Mouse (Mus musculus) CH12.LX (cell line): ENCODE results near the gene Vps11. TPM values are rescaled to one million over a fixed set of nuclear protein-coding genes. Genes with fewer than 3 reads are reported as not detected.

Experiments
- DNase-seq: peaks from one replicate; pipeline ENCODE4 v3.0.0-alpha.2; 2013; ENCODE audit errors: extremely low read depth
- H3K27ac ChIP-seq: 2 replicates; pipeline ENCODE4 v1.5.1; 2012; ENCODE audit warnings: low read depth, mild to moderate bottlenecking, control low read depth, moderate library complexity; ENCODE audit not compliant: insufficient read depth
- H3K27me3 ChIP-seq: replicated peaks from 2 replicates; pipeline ENCODE3; 2012; ENCODE audit warnings: inconsistent platforms
- H3K36me3 ChIP-seq, 2 experiments: replicated peaks in 1 of 2; 2 replicates each; pipeline versions ENCODE3 to v1.6.1; 2012; ENCODE audit warnings: inconsistent platforms in 1 of 2, low read length in 1 of 2, mild to moderate bottlenecking in 1 of 2, mixed read lengths in 1 of 2, moderate library complexity in 1 of 2; ENCODE audit not compliant: control insufficient read depth in 1 of 2, insufficient read depth in 1 of 2
- H3K4me1 ChIP-seq, 2 experiments: 2 replicates each; pipeline ENCODE4 v1.6.1; 2012; ENCODE audit warnings: inconsistent platforms in 1 of 2, moderate library complexity in 1 of 2; ENCODE audit not compliant: insufficient read depth in 2 of 2, control insufficient read depth in 1 of 2
- H3K4me2 ChIP-seq: 2 replicates; pipeline ENCODE4 v1.6.1; 2012; ENCODE audit warnings: low read depth, mild to moderate bottlenecking, control low read depth; ENCODE audit not compliant: poor library complexity, insufficient read depth, severe bottlenecking
- H3K4me3 ChIP-seq, 3 experiments: fragments of 150-350 bp in 1 of 3; sonication (generic) in 1 of 3; replicated peaks in 1 of 3; 2 replicates each; pipeline versions ENCODE3 to v1.5.1; 2011 to 2012; ENCODE audit warnings: low read depth in 2 of 3, low read length in 2 of 3, mild to moderate bottlenecking in 2 of 3, moderate library complexity in 2 of 3, control low read depth in 1 of 3, improper control_type of control experiment in 1 of 3, inconsistent platforms in 1 of 3, mixed read lengths in 1 of 3; ENCODE audit not compliant: poor library complexity in 1 of 3
- H3K79me2 ChIP-seq: replicated peaks from 2 replicates; pipeline ENCODE4 v1.6.1; 2012; ENCODE audit warnings: mild to moderate bottlenecking, moderate library complexity; ENCODE audit not compliant: control insufficient read depth, poor library complexity, insufficient read depth, severe bottlenecking; ENCODE audit errors: extremely low read depth
- H3K9ac ChIP-seq: 2 replicates; pipeline ENCODE4 v1.6.1; 2012; ENCODE audit warnings: low read depth, mild to moderate bottlenecking, control low read depth, moderate library complexity; ENCODE audit not compliant: insufficient read depth
- H3K9me3 ChIP-seq: replicated peaks from 2 replicates; pipeline ENCODE3; 2012; ENCODE audit warnings: low read length, inconsistent platforms, mixed read lengths
- BHLHE40 ChIP-seq: IDR thresholded peaks from 2 replicates; pipeline ENCODE4 v1.6.1; 2011; ENCODE audit warnings: mild to moderate bottlenecking, low read depth, low read length, improper control_type of control experiment
- CHD1 ChIP-seq: IDR thresholded peaks from 2 replicates; pipeline ENCODE4 v1.6.1; 2012; ENCODE audit warnings: low read depth, low read length, improper control_type of control experiment, inconsistent platforms
- CHD2 ChIP-seq: IDR thresholded peaks from 2 replicates; pipeline ENCODE4 v1.6.1; 2011; ENCODE audit warnings: low read length, improper control_type of control experiment
- CTCF ChIP-seq, 2 experiments: IDR thresholded peaks in 1 of 2; conservative IDR thresholded peaks in 1 of 2; 2 replicates each; pipeline ENCODE4 v1.5.1; 2011 to 2012; ENCODE audit warnings: low read depth in 2 of 2, low read length in 2 of 2, improper control_type of control experiment in 1 of 2, inconsistent platforms in 1 of 2, mild to moderate bottlenecking in 1 of 2, moderate library complexity in 1 of 2
- E2F4 ChIP-seq: IDR thresholded peaks from 2 replicates; pipeline ENCODE4 v1.6.1; 2011; ENCODE audit warnings: low read depth, low read length, improper control_type of control experiment; ENCODE audit not compliant: insufficient replicate concordance
- ELF1 ChIP-seq: IDR thresholded peaks from 2 replicates; pipeline ENCODE4 v1.6.1; 2014; ENCODE audit warnings: low read depth, mild to moderate bottlenecking, inconsistent platforms, low read length, improper control_type of control experiment
- EP300 ChIP-seq: IDR thresholded peaks from 2 replicates; pipeline ENCODE4 v1.6.1; 2011; ENCODE audit warnings: low read length, improper control_type of control experiment
- ETS1 ChIP-seq: conservative IDR thresholded peaks from 2 replicates; pipeline ENCODE4 v1.6.1; 2012; ENCODE audit warnings: low read depth, mild to moderate bottlenecking, inconsistent platforms, low read length, improper control_type of control experiment, moderate library complexity
- GABPA ChIP-seq: IDR thresholded peaks from 2 replicates; pipeline ENCODE4 v1.6.1; 2012; ENCODE audit warnings: low read depth, low read length, improper control_type of control experiment, inconsistent platforms; ENCODE audit not compliant: insufficient replicate concordance
- HCFC1 ChIP-seq: IDR thresholded peaks from 2 replicates; pipeline ENCODE4 v1.6.1; 2012; ENCODE audit warnings: low read depth, mild to moderate bottlenecking, inconsistent platforms, low read length, improper control_type of control experiment
- IRF4 ChIP-seq: IDR thresholded peaks from 2 replicates; pipeline ENCODE4 v1.6.1; 2014; ENCODE audit warnings: low read depth, mild to moderate bottlenecking, inconsistent platforms, low read length, improper control_type of control experiment
- JUN ChIP-seq: IDR thresholded peaks from 2 replicates; pipeline ENCODE4 v1.6.1; 2011; ENCODE audit warnings: low read depth, mild to moderate bottlenecking, low read length, improper control_type of control experiment, moderate library complexity; ENCODE audit not compliant: insufficient read depth
- JUND ChIP-seq: conservative IDR thresholded peaks from 2 replicates; pipeline ENCODE4 v1.6.1; 2011; ENCODE audit warnings: low read depth, low read length, improper control_type of control experiment
- KAT2A ChIP-seq: IDR thresholded peaks from 2 replicates; pipeline ENCODE4 v1.6.1; 2012; ENCODE audit warnings: low read length, improper control_type of control experiment, inconsistent platforms; ENCODE audit not compliant: insufficient replicate concordance
- MAFK ChIP-seq: IDR thresholded peaks from 2 replicates; pipeline ENCODE4 v1.6.1; 2011; ENCODE audit warnings: low read length, improper control_type of control experiment; ENCODE audit not compliant: insufficient replicate concordance
- MAX ChIP-seq: IDR thresholded peaks from 2 replicates; pipeline ENCODE4 v1.6.1; 2011; ENCODE audit warnings: low read length, improper control_type of control experiment
- MAZ ChIP-seq: IDR thresholded peaks from 2 replicates; pipeline ENCODE4 v1.6.1; 2012; ENCODE audit warnings: low read depth, mild to moderate bottlenecking, inconsistent platforms, low read length, improper control_type of control experiment, moderate library complexity
- MEF2A ChIP-seq: IDR thresholded peaks from 2 replicates; pipeline ENCODE4 v1.6.1; 2014; ENCODE audit warnings: low read depth, mild to moderate bottlenecking, inconsistent platforms, low read length, improper control_type of control experiment, borderline replicate concordance
- MXI1 ChIP-seq: IDR thresholded peaks from 2 replicates; pipeline ENCODE4 v1.6.1; 2011; ENCODE audit warnings: mild to moderate bottlenecking, low read depth, low read length, improper control_type of control experiment
- MYC ChIP-seq: IDR thresholded peaks from 2 replicates; pipeline ENCODE4 v1.6.1; 2011; ENCODE audit warnings: low read depth, mild to moderate bottlenecking, improper control_type of control experiment, low read length
- NELFE ChIP-seq: IDR thresholded peaks from 2 replicates; pipeline ENCODE4 v1.6.1; 2011; ENCODE audit warnings: low read depth, low read length, improper control_type of control experiment
- NRF1 ChIP-seq: IDR thresholded peaks from 2 replicates; pipeline ENCODE4 v1.6.1; 2014; ENCODE audit warnings: low read depth, mild to moderate bottlenecking, inconsistent platforms, low read length, improper control_type of control experiment, moderate library complexity
- PAX5 ChIP-seq: IDR thresholded peaks from 2 replicates; pipeline ENCODE4 v1.6.1; 2012; ENCODE audit warnings: low read length, inconsistent platforms, mixed read lengths
- POLR2A ChIP-seq: IDR thresholded peaks from 2 replicates; pipeline ENCODE4 v1.6.1; 2011; ENCODE audit warnings: low read depth, mild to moderate bottlenecking, improper control_type of control experiment, low read length
- POLR2AphosphoS2 ChIP-seq: IDR thresholded peaks from 2 replicates; pipeline ENCODE4 v1.6.1; 2011; ENCODE audit warnings: low read depth, low read length, improper control_type of control experiment
- RAD21 ChIP-seq: IDR thresholded peaks from 2 replicates; pipeline ENCODE4 v1.6.1; 2011; ENCODE audit warnings: low read depth, mild to moderate bottlenecking, low read length, improper control_type of control experiment, moderate library complexity
- RCOR1 ChIP-seq: conservative IDR thresholded peaks from 2 replicates; pipeline ENCODE4 v1.6.1; 2012; ENCODE audit warnings: low read depth, mild to moderate bottlenecking, inconsistent platforms, low read length, improper control_type of control experiment
- SIN3A ChIP-seq: IDR thresholded peaks from 2 replicates; pipeline ENCODE4 v1.6.1; 2012; ENCODE audit warnings: low read length, improper control_type of control experiment, inconsistent platforms
- SMC3 ChIP-seq: IDR thresholded peaks from 2 replicates; pipeline ENCODE4 v1.6.1; 2011; ENCODE audit warnings: low read depth, low read length, improper control_type of control experiment
- TBP ChIP-seq: conservative IDR thresholded peaks from 2 replicates; pipeline ENCODE4 v1.6.1; 2011; ENCODE audit warnings: low read depth, low read length, improper control_type of control experiment
- TCF12 ChIP-seq: IDR thresholded peaks from 2 replicates; pipeline ENCODE4 v1.6.1; 2014; ENCODE audit warnings: low read depth, mild to moderate bottlenecking, inconsistent platforms, low read length, improper control_type of control experiment
- UBTF ChIP-seq: IDR thresholded peaks from 2 replicates; pipeline ENCODE4 v1.6.1; 2012; ENCODE audit warnings: low read depth, mild to moderate bottlenecking, inconsistent platforms, low read length, improper control_type of control experiment, moderate library complexity
- USF1 ChIP-seq: IDR thresholded peaks from 2 replicates; pipeline ENCODE4 v1.6.1; 2014; ENCODE audit warnings: low read depth, mild to moderate bottlenecking, inconsistent platforms, low read length, improper control_type of control experiment
- USF2 ChIP-seq: conservative IDR thresholded peaks from 2 replicates; pipeline ENCODE4 v1.6.1; 2011; ENCODE audit warnings: low read depth, low read length, improper control_type of control experiment
- ZC3H11A ChIP-seq: IDR thresholded peaks from 2 replicates; pipeline ENCODE4 v1.6.1; 2012; ENCODE audit warnings: low read depth, mild to moderate bottlenecking, inconsistent platforms, low read length, improper control_type of control experiment
- ZKSCAN1 ChIP-seq: IDR thresholded peaks from 2 replicates; pipeline ENCODE4 v1.6.1; 2012; ENCODE audit warnings: low read depth, inconsistent platforms, low read length, improper control_type of control experiment, borderline replicate concordance
- ZMIZ1 ChIP-seq: IDR thresholded peaks from 2 replicates; pipeline ENCODE4 v1.6.1; 2012; ENCODE audit warnings: low read depth, mild to moderate bottlenecking, inconsistent platforms, low read length, improper control_type of control experiment
- ZNF384 ChIP-seq: IDR thresholded peaks from 2 replicates; pipeline ENCODE4 v1.6.1; 2012; ENCODE audit warnings: low read depth, low read length, improper control_type of control experiment, inconsistent platforms
- dilution Hi-C: fragments of 300-500 bp; cut with MboI; formaldehyde crosslinking; loops from 2 replicates; pipeline ENCODE4 v1.14.3; 2020; ENCODE audit warnings: low sequenced_read_pairs; ENCODE audit not compliant: extremely low pct_unique_long_range_greater_than_20kb, extremely low pct_ligation_motif_present
- in situ Hi-C: fragments of 300-500 bp; cut with MboI; formaldehyde crosslinking; loops from 3 replicates; pipeline ENCODE4 v1.14.3; 2019; ENCODE audit warnings: low sequenced_read_pairs, low pct_ligation_motif_present, low pct_unique_long_range_greater_than_20kb, mixed read lengths
- polyA plus RNA-seq: library from polyadenylated mRNA; unstranded; fragments of >175 nt; gene quantifications from 2 replicates; pipeline ENCODE4 v1.2.1, GENCODE M21; 2012; ENCODE audit warnings: low read depth; ENCODE audit not compliant: insufficient read length
- total RNA-seq, 2 experiments: library from RNA; depleted of rRNA; stranded (reverse); fragments of 300-350 nt in 1 of 2; fragments of >200 nt in 1 of 2; gene quantifications; 2 replicates each; pipeline ENCODE4 v1.2.3; 2012 to 2014

Vps11 gene
- total RNA-seq (2012; rRNA removed) = 21.4 and 22.1 TPM in 2 replicates
- total RNA-seq (2014; rRNA removed) = 16.1 and 17.4 TPM in 2 replicates
- polyA plus RNA-seq = 23.2 and 24.8 TPM in 2 replicates

- peak within 1 kb of the TSS; percentile 73 to 98 (median 89) for H3K4me3 ChIP-seq
- in situ Hi-C loops = no loop called here
- peak; percentile 89 for TF ChIP-seq ELF1
- no peak for TF ChIP-seq ZMIZ1
- no peak for TF ChIP-seq ZC3H11A
- no peak for TF ChIP-seq CHD1
- TF ChIP-seq ETS1 = 0 out of 2 replicates have a peak, but pooled peaks have one; percentile 39
- no peak for TF ChIP-seq SMC3
- peak; percentile 83 for TF ChIP-seq POLR2A
- peak; percentile 99 for TF ChIP-seq USF2
- peak; percentile 85 for TF ChIP-seq NELFE
- peak; percentile 80; the same call in 1 of the 2 replicates for TF ChIP-seq KAT2A
- TF ChIP-seq MAZ = peak; percentile 89
- TF ChIP-seq MAX = peak; percentile 98
- peak; percentile 68; the same call in 1 of the 2 replicates for TF ChIP-seq TBP
- TF ChIP-seq UBTF = no peak
- peak; percentile 43; the same call in 1 of the 2 replicates for TF ChIP-seq E2F4
- TF ChIP-seq GABPA = no peak; the same call in 1 of the 2 replicates
- peak; percentile 99 for TF ChIP-seq USF1
- TF ChIP-seq MXI1 = peak; percentile 94
- TF ChIP-seq MAFK = no peak
- peak; percentile 95 for TF ChIP-seq NRF1
- no peak for TF ChIP-seq JUND
- TF ChIP-seq HCFC1 = peak; percentile 89
- TF ChIP-seq ZNF384 = no peak
- peak; percentile 79 for TF ChIP-seq MYC
- no peak for TF ChIP-seq RAD21
- TF ChIP-seq IRF4 = peak; percentile 74
- TF ChIP-seq CHD2 = no peak
- peak; percentile 91 for TF ChIP-seq TCF12
- no peak for TF ChIP-seq EP300
- TF ChIP-seq PAX5 = no peak
- TF ChIP-seq SIN3A = peak; percentile 99
- TF ChIP-seq RCOR1 = 0 out of 2 replicates have a peak, but pooled peaks have one; percentile 50
- TF ChIP-seq JUN = no peak
- peak; percentile 65; the same call in 1 of the 2 replicates for TF ChIP-seq POLR2AphosphoS2
- peak; percentile 68 for TF ChIP-seq MEF2A
- peak; percentile 98 for TF ChIP-seq BHLHE40
- no peak for TF ChIP-seq ZKSCAN1
- peak in 1 of 2 experiments; percentile 38; a peak in 1 of 4 replicates for TF ChIP-seq CTCF (conservative IDR thresholded peaks at IDR 0.05 in 1 of 2, IDR thresholded peaks at IDR 0.05 in 1 of 2; ENCODE audit: low read depth in 2 of 2, low read length in 2 of 2)
- TF ChIP-seq, all 38 proteins: peak for 23
- dilution Hi-C loops = no loop called here
- peak within 1 kb of the TSS; percentile 24; the same call in 1 of the 2 replicates for H3K27ac ChIP-seq
- H3K9me3 ChIP-seq = peaks cover 2% of the 10 kb centered on the region
- peaks cover 24 to 32% of the 10 kb centered on the region in 2 experiments for H3K36me3 ChIP-seq
- H3K27me3 ChIP-seq = no peaks in the 10 kb centered on the region
- H3K4me2 ChIP-seq = peak within 1 kb of the TSS; percentile 52
- H3K4me1 ChIP-seq = peaks cover 0 to 13% of the 10 kb centered on the region in 2 experiments; a peak in 2 of 4 replicates
- H3K9ac ChIP-seq = peak within 1 kb of the TSS; percentile 71
- DNase-seq = peak; percentile 98
- peaks cover 9% of the 10 kb centered on the region for H3K79me2 ChIP-seq
Observed at GRCm38 (mm10) chr9:44361190-44361917, at the start of gene Vps11. TSS of gene Vps11 (minus strand) at chr9:44361670.
